Mouse (Mus musculus) bone marrow macrophage, adult 2 months (primary cell): ENCODE results near the gene Gdf10.

ENCODE experiments used
- CTCF ChIP-seq: IDR thresholded peaks from 2 replicates; pipeline ENCODE4 v1.5.1; 2012; ENCODE audit warnings: low read depth, mild to moderate bottlenecking, low read length, moderate library complexity
- POLR2A ChIP-seq: IDR thresholded peaks from 2 replicates; pipeline ENCODE4 v1.6.1; 2012; ENCODE audit warnings: mild to moderate bottlenecking, low read depth, low read length, borderline replicate concordance

- TF ChIP-seq CTCF (no peak), POLR2A (no peak)
Measured at GRCm38 (mm10) chr14:33881471-33881870, 41.9 kb upstream of the Gdf10 start.
